Mouse (Mus musculus): ENCODE data around the gene Erc2.
"Not testable (repeated sequence)": the region's sequence is repeated elsewhere in the genome, so short reads cannot be mapped to it uniquely, and the experiment has no call there.

Erc2 gene

GRCm38 (mm10) chr14:27622176-27622922 is at the start of gene Erc2:
Gene Erc2, plus strand, starts transcription at chr14:27622428.
- Histone ChIP-seq H3K36me3 (ENCODE audit: control insufficient read depth, insufficient read depth, low read length, poor library complexity, severe bottlenecking) (no peaks in the 10 kb centered on the region), H3K27me3 (ENCODE audit: control insufficient read depth, insufficient read depth, low read length, poor library complexity, severe bottlenecking) (no peaks in the 10 kb centered on the region)
- no peak for DNase-seq (ENCODE audit: low read depth, low spot score)

- no peaks in the 10 kb centered on the region; the same call in 1 of the 2 replicates for H3K27me3 ChIP-seq (ENCODE audit: control insufficient read depth, insufficient read depth, low read length, poor library complexity, severe bottlenecking)
- no peaks in the 10 kb centered on the region for H3K36me3 ChIP-seq (ENCODE audit: control insufficient read depth, insufficient read depth, low read length, poor library complexity, severe bottlenecking)
- no peak for DNase-seq (ENCODE audit: low read depth, low spot score)
Observed at GRCm38 (mm10) chr14:27578443-27578842, 43.8 kb upstream of the Erc2 start.

DNA sequence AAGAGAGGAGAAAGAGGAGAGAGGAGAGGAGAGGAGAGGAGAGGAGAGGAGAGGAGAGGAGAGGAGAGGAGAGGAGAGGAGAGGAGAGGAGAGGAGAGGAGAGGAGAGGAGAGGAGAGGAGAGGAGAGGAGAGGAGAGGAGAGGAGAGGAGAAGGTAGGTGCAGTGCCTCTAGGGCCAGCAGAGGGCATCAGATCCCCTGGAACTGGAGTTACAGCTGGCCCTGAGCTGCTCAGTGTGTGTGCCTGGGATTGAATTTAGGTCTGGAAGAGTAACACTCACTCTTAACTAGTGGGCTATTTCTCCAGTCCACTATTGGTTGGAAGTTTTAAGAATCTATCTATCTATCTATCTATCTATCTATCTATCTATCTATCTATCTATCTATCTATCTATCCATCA is 32.6 kb upstream of the Erc2 start:
- H3K27me3 ChIP-seq (ENCODE audit: control insufficient read depth, insufficient read depth, low read length, poor library complexity, severe bottlenecking); H3K36me3 ChIP-seq (ENCODE audit: control insufficient read depth, insufficient read depth, low read length, poor library complexity, severe bottlenecking); DNase-seq (ENCODE audit: low read depth, low spot score): not testable (repeated sequence)

DNA sequence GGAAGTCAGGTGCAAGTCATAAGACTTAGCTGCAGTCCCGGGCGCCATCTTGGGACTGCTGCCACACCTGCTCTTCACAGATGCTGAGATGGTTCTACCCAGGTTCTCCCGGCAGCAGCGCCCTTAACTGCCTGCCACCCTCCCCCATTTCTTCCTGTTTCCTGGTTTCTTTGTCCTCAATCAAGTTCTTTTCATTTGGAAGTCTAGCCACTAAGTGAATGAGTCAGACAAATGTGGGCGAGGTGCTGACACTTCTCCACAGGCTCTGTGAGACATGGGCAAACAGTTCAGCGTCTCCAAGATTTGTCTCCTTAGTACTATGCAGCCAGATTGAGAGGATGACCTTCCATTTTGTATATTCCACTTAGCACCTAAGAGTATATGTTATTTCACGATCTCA is 30.1 kb upstream of the Erc2 start:
- Histone ChIP-seq H3K27me3 (ENCODE audit: control insufficient read depth, insufficient read depth, low read length, poor library complexity, severe bottlenecking) (no peaks in the 10 kb centered on the region), H3K36me3 (ENCODE audit: control insufficient read depth, insufficient read depth, low read length, poor library complexity, severe bottlenecking) (no peaks in the 10 kb centered on the region)
- DNase-seq (ENCODE audit: low read depth, low spot score) = no peak

GRCm38 (mm10) chr14:27596265-27596664 is 26.0 kb upstream of the Erc2 start:
- no peaks in the 10 kb centered on the region for H3K27me3 ChIP-seq (ENCODE audit: control insufficient read depth, insufficient read depth, low read length, poor library complexity, severe bottlenecking)

DNA sequence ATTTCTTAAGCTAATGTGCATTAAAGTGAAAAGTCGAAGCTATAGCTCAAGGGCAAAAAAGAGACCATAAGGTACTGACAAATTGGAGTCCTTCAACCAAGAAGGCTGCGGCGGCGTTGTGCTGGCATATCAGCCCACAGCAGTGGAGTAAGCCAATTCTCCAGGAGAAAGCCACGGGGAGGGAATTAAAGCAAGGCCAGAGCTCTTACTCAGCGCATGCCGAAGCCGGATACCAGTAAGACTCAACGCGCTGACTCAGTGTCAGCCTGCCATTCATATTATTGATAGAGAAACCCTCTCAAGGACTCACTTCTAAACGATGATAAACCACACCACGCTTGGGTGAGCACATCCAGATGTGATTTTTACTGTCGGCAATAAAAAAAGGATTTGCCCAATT is 20.1 kb upstream of the Erc2 start:
- DNase-seq (ENCODE audit: low read depth, low spot score) = no peak
- H3K36me3 ChIP-seq (ENCODE audit: control insufficient read depth, insufficient read depth, low read length, poor library complexity, severe bottlenecking) = no peaks in the 10 kb centered on the region
- H3K27me3 ChIP-seq (ENCODE audit: control insufficient read depth, insufficient read depth, low read length, poor library complexity, severe bottlenecking) = no peaks in the 10 kb centered on the region

More at GRCm38 (mm10) chr14:27596265-27596664, 26.0 kb upstream of the Erc2 start:
- H3K36me3 ChIP-seq (ENCODE audit: control insufficient read depth, insufficient read depth, low read length, poor library complexity, severe bottlenecking) = no peaks in the 10 kb centered on the region
- DNase-seq (ENCODE audit: low read depth, low spot score) = peak; percentile 67

- Histone ChIP-seq H3K27me3 (ENCODE audit: control insufficient read depth, insufficient read depth, low read length, poor library complexity, severe bottlenecking) (no peaks in the 10 kb centered on the region), H3K36me3 (ENCODE audit: control insufficient read depth, insufficient read depth, low read length, poor library complexity, severe bottlenecking) (no peaks in the 10 kb centered on the region)
- DNase-seq (ENCODE audit: low read depth, low spot score) = no peak
Observed at GRCm38 (mm10) chr14:27607419-27607818, 14.8 kb upstream of the Erc2 start.

DNA sequence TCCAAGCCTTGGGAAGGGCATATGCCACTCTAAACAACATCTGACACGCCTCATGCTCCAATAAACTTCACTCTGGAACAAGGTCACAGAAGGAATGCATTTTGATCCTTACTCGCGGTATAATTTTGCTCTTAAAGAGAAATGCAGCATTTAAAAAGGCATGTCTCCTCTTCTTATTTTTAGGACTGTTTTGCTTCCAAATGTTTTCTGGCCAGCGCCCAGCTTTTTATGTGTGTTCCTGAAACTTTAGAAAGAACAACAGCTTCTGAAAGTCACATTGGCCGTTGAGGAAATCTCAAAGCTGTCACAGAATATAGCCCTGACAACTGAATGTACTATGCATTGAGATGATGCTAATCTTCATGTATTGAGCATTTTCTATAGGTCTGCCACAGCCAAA is 8.5 kb upstream of the Erc2 start:
- DNase-seq (ENCODE audit: low read depth, low spot score) = no peak
- Histone ChIP-seq H3K27me3 (ENCODE audit: control insufficient read depth, insufficient read depth, low read length, poor library complexity, severe bottlenecking) (no peaks in the 10 kb centered on the region), H3K36me3 (ENCODE audit: control insufficient read depth, insufficient read depth, low read length, poor library complexity, severe bottlenecking) (no peaks in the 10 kb centered on the region)

DNA sequence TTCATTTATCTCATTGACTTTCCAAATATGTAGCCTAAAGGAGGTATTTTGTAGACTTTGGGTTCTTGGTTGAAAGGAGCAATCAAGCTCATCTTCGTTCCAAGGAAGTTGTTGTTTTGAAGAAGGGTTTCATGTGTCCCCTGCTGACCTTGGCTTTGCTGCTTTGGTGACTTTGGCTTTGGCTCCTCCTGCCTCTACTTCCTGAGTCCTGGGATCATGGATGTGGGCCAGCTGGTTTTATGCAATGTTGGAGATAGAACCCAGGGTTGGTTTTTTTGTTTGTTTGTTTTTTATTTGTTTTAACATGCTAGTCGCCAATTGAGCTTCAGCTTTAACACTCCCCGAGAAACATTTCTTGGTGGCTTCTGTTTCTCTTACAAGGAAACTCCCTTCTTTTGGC is 4.9 kb upstream of the Erc2 start:
- H3K36me3 ChIP-seq (ENCODE audit: control insufficient read depth, insufficient read depth, low read length, poor library complexity, severe bottlenecking) = no peaks in the 10 kb centered on the region
- DNase-seq (ENCODE audit: low read depth, low spot score) = no peak

GRCm38 (mm10) chr14:27621576-27621975 is 652 bp upstream of the Erc2 start:
- DNase-seq (ENCODE audit: low read depth, low spot score) = no peak
- Histone ChIP-seq H3K27me3 (ENCODE audit: control insufficient read depth, insufficient read depth, low read length, poor library complexity, severe bottlenecking) (no peaks in the 10 kb centered on the region), H3K36me3 (ENCODE audit: control insufficient read depth, insufficient read depth, low read length, poor library complexity, severe bottlenecking) (no peaks in the 10 kb centered on the region)

More for the DNA sequence above, 4.9 kb upstream of the Erc2 start:
- no peaks in the 10 kb centered on the region for H3K27me3 ChIP-seq (ENCODE audit: control insufficient read depth, insufficient read depth, low read length, poor library complexity, severe bottlenecking)

DNA sequence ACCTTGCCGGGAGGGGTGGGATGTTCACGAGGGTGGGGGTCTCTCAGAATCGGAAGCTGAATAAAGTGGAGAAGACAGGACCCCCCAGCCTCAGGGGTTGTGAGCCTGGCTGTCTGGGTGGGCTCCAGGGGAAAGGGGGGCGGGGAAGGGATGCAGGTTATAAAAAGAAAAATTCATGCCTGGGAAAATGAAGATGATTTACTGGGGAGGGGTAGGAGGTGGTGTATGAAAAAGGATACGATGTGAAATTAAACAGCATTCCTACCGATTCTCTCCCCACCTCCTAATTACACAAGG is 643 bp downstream of the Erc2 start:
- DNase-seq (ENCODE audit: low read depth, low spot score) = no peak
- Histone ChIP-seq H3K27me3 (ENCODE audit: control insufficient read depth, insufficient read depth, low read length, poor library complexity, severe bottlenecking) (no peaks in the 10 kb centered on the region), H3K36me3 (ENCODE audit: control insufficient read depth, insufficient read depth, low read length, poor library complexity, severe bottlenecking) (no peaks in the 10 kb centered on the region)

DNA sequence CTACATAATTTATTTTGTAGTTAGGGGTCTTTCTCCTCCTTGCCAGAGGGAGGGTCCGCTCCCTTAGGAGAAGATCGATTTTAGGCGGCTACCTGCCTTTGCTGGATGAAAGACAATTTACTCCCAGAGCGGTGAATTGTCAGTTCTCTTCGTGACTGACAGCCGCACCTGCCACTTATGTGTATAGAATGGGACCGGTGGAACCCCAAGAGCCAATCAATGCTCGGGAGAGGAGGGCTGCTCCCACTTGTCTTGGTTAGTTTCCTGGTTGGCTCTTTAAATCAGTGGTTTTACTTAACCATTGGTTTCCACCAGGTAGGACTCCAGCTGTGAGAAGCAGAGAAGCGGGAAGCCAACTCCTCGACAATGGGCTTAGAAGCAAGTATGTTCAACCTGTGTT is 1.1 kb downstream of the Erc2 start:
- H3K36me3 ChIP-seq (ENCODE audit: control insufficient read depth, insufficient read depth, low read length, poor library complexity, severe bottlenecking) = no peaks in the 10 kb centered on the region
- no peaks in the 10 kb centered on the region for H3K27me3 ChIP-seq (ENCODE audit: control insufficient read depth, insufficient read depth, low read length, poor library complexity, severe bottlenecking)
- no peak for DNase-seq (ENCODE audit: low read depth, low spot score)

- Histone ChIP-seq H3K27me3 (ENCODE audit: control insufficient read depth, insufficient read depth, low read length, poor library complexity, severe bottlenecking) (no peaks in the 10 kb centered on the region), H3K36me3 (ENCODE audit: control insufficient read depth, insufficient read depth, low read length, poor library complexity, severe bottlenecking) (no peaks in the 10 kb centered on the region)
- DNase-seq (ENCODE audit: low read depth, low spot score) = no peak
Observed at GRCm38 (mm10) chr14:27628701-27629100, 6.5 kb downstream of the Erc2 start.

GRCm38 (mm10) chr14:27629369-27630012 is 7.3 kb downstream of the Erc2 start:
- DNase-seq (ENCODE audit: low read depth, low spot score) = no peak
- no peaks in the 10 kb centered on the region for H3K27me3 ChIP-seq (ENCODE audit: control insufficient read depth, insufficient read depth, low read length, poor library complexity, severe bottlenecking)

GRCm38 (mm10) chr14:27630973-27631640 is 8.9 kb downstream of the Erc2 start:
- Histone ChIP-seq H3K27me3 (ENCODE audit: control insufficient read depth, insufficient read depth, low read length, poor library complexity, severe bottlenecking) (no peaks in the 10 kb centered on the region), H3K36me3 (ENCODE audit: control insufficient read depth, insufficient read depth, low read length, poor library complexity, severe bottlenecking) (no peaks in the 10 kb centered on the region)
- no peak for DNase-seq (ENCODE audit: low read depth, low spot score)

More at GRCm38 (mm10) chr14:27629369-27630012, 7.3 kb downstream of the Erc2 start:
- H3K36me3 ChIP-seq (ENCODE audit: control insufficient read depth, insufficient read depth, low read length, poor library complexity, severe bottlenecking) = no peaks in the 10 kb centered on the region

Measured in splenic B cell, adult 2 months (primary cell).